Mouse (Mus musculus) layer of hippocampus, adult 9-10 months (tissue): ENCODE measurements around the gene Stk4.

ENCODE experiments used
- DNase-seq: peaks from one replicate; pipeline ENCODE4 v3.0.0; 2022; ENCODE audit warnings: low spot score

Stk4 gene

DNA sequence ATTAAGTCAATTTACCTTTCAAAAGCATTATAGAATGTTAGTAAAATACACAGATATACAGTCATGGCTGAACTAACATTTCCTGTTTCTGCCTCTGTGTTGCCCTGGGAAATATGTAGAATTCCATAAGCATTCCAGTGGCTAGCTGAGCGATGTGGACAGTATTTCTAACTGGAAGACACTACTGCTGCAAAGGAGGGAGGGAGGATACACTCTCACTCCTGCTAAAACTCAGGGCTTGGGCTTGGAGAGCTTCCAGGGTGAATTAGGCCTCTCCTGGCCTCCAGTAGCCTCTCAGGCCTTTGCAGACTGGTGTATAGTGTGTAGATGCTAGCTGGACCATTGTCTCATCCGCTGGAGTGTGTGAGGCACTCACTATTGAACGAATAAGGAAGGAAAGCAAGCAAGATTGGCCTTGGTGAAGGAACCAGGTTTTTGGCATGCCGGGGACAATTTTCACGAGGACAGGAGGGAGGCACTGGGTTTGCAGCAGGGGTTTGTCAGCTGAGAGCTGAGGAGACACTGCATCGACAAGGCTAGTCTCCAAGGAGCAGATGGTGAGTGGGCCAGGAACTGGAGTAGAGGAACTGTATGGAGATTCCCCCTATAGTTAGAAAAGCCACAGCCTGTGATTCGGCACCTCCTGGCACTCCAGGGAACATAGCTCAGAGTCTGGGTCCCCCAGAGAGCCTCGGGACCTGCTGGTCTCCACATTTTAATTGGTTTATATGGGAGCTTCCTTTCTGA is 104.7 kb downstream of the Stk4 start:
- peak; percentile 13 for DNase-seq

GRCm38 (mm10) chr2:164175850-164176249 is 105.7 kb downstream of the Stk4 start:
- DNase-seq = no peak

GRCm38 (mm10) chr2:164177831-164178230 is 107.7 kb downstream of the Stk4 start:
- no peak for DNase-seq

DNA sequence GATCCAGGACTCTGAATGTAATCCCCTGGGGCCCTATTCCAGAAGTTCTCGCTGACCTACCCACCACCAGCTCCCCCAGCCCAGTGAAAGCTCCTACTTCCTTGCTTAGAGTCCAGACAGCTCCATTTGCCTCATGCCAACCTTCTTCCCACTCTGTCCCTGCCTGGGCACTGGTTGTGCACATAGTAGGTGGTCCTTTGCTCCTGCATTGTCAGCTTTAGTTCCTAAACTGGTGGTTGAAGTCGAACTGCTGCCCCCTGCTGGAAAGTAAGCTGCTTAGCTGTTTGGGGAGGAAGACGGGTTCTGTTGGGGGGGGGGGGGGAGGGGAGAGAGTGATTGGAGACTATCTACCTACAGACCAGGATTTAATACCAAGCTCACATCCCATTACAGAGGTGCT is 110.0 kb downstream of the Stk4 start:
- DNase-seq = no peak

GRCm38 (mm10) chr2:164180770-164181169 is 110.6 kb downstream of the Stk4 start:
- no peak for DNase-seq

DNA sequence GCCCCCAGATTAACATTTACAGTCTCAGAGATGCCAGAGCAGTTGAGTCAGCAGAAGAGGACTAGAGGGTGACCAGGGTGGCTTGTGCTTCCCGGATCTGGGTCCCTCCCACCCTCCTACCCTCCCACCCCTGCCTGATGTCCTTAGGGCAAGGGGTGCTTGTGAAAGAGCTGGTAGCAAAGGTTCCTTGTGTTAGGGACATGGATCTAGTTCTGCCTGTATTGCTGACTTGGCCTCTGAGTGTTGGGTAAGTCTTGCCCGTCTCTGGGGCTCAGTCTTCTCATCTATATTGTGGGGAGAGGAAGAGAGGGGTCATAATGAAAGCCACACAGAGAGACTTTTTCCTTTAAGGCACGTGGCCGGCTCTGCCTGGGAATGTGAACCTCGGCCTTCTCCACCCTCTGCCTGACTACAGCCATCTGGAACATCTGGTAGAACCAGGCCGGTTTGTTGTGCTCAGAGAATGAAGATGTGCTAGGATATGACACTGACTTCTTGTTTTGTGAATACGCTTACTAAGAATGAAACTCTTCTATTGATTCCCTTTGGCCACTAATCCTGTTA is 112.7 kb downstream of the Stk4 start, which contains the start of gene Wfdc5:
Gene Wfdc5 (minus strand): TSS at position 51 of the 564 bp plus-strand sequence.
- DNase-seq = no peak

- no peak for DNase-seq
Measured at GRCm38 (mm10) chr2:164183340-164183739, 113.2 kb downstream of the Stk4 start.

GRCm38 (mm10) chr2:164184145-164184719 is 114.1 kb downstream of the Stk4 start:
- DNase-seq = no peak

DNA sequence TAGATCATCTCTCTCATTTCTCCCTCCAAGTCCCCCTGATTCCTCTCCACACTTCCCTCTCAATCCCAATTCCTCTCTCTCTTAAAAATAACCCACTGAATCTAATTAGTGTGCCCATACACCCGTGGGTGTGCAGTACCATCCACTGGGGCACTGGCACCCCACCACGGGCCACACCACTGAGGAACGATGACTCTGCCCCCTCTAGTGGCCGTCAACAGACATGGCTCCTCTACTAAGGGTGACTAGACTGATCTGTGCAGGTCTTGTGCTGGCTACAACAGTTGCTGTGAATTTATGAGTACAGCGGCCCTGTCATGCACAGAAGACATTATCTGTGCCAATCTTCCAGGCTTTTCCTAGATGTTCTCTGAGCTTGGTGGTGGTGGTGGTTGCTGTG is 118.6 kb downstream of the Stk4 start:
- DNase-seq = no peak

DNA sequence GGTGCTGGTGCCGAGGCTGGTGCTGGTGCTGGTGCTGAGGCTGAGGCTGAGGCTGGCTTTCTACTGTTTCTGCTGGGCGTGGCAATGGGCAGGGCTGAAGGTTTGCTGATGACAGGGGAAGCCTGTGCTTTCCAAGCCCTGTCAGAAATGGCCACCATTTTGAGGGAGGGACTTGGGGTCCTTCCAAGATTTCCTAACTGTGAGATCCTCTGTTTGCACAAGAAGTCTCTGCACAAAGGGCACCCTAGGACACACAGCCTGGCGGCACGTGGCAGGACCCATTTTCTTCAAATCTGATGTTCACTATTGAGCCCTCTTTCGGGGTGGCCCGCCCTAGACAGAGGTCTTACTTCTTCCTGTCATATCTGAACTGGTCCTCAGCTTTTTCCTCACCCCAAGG is 120.5 kb downstream of the Stk4 start, which contains the start of gene Wfdc12:
Gene Wfdc12 (minus strand): TSS at position 33 of the 400 bp plus-strand sequence.
- DNase-seq = no peak

GRCm38 (mm10) chr2:164192279-164192678 is 122.2 kb downstream of the Stk4 start:
- DNase-seq = no peak

- no peak for DNase-seq
Measured at GRCm38 (mm10) chr2:164194959-164195630, 125.0 kb downstream of the Stk4 start.

GRCm38 (mm10) chr2:164195971-164196699 is 126.0 kb downstream of the Stk4 start:
- DNase-seq = no peak

DNA sequence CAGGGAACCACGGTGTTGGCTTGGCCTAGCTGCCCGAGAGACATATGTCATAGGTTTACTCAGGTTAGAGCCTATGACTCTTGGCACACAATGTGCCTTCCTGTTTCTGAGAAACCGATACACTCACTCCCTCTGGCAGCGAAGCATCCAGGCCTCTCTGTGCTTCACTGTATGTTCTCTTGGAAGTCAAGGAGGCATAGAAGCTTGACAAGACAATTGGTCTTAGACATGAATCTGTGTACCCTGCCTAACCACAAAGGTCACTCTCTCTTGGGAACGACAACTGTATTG is 126.5 kb downstream of the Stk4 start:
- DNase-seq = no peak

- no peak for DNase-seq
Measured at GRCm38 (mm10) chr2:164199626-164200327, 129.7 kb downstream of the Stk4 start, which contains the start of gene Wfdc15a. Gene Wfdc15a (minus strand): TSS chr2:164200130.
